Mouse (Mus musculus) adrenal gland (tissue): ENCODE data around the gene Mast3.

Source experiments
- intact Hi-C: fragments of 180-260 bp; cut with DNase I; formaldehyde crosslinking; loops from one replicate; pipeline ENCODE4 v1.15.1; 2025
- microRNA-seq, 2 experiments: library from miRNA; unstranded; fragments of <30 nt; microRNA quantifications; one replicate each; pipeline ENCODE4; 2019

Mast3 gene

DNA sequence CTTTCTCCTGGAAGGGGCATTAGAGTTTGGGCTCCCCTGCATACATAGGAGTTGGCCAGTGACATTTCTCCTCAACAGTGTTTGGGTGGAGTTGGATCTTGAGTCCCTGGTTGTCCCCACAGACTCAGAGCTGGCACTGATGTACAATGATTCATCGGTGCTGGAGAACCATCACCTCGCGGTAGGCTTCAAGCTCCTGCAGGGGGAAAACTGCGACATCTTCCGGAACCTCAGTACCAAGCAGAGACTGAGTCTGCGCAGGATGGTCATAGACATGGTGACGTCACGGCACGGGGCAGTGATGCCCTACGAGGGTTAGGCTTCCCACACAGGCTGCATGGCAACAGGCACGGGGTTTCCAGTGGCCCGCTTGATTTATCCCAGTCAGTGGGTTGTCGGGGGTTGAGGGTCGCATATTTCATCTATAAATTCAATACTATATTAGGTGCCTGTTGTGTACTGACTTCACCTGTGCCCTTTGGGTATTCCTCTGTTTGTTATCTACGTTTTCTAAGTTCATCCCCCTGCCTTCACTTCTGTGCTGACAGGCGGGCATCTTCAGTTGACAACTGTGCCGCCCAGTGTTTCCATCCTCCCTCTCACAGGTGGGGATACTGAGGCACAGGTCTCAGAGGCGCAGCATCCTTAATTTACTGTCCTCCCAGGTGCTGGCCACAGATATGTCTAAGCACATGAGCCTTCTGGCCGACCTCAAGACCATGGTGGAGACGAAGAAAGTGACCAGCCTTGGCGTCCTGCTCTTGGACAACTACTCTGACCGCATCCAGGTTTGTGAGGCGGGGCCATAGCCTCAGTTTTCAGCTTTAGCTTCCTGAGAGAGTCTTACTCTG lies 56.4 kb downstream of the Mast3 start:
- intact Hi-C loops, result no loop called here

DNA sequence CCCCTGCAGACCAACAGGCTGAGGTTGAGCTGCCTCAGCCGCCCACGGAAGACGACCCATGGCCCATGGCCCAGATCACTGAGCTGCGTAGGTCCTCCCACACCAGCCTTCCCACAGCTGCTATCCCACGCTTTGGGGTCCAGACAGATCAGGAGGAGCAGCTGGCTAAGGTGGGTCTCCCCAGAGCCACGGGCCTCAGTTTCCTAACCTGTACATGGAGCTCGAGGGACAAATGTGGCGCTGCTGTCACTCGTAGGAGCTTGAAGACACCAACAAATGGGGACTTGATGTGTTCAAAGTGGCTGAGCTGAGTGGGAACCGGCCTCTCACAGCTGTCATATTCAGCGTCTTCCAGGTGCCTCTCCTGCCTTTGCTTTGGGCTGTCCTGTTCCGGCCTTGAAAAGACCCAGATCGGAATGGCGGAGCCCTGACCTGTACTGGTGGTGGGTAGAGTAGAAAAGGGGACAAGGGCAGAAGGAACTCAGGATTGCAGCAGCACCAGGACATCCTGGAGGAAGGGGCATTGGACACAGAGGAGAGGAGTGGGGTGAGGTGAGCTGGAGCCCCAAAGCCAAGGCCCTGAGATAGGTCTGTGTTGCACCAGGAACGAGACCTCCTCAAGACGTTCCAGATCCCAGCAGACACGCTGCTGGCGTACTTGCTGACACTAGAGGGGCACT lies 57.5 kb downstream of the Mast3 start:
- intact Hi-C loops, result no loop called here

DNA sequence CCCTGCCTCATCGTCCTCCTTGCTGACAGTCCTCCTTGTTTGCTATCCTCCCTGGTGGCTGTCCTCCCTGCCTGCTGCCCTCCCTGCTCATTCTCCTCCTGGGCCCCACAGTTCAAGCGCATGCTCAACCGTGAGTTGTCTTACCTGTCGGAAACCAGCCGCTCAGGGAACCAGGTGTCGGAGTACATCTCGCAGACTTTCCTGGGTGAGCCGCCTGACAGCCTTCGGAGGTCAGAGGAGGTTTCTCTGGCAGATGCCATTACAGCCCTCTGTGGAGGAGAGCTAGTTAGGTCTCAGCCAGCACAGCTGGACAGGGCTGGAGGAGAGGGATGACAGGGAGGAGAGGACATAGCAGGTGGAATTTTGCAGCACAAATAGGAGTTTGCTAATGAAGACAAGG lies 58.2 kb downstream of the Mast3 start:
- intact Hi-C loops, result no loop called here

DNA sequence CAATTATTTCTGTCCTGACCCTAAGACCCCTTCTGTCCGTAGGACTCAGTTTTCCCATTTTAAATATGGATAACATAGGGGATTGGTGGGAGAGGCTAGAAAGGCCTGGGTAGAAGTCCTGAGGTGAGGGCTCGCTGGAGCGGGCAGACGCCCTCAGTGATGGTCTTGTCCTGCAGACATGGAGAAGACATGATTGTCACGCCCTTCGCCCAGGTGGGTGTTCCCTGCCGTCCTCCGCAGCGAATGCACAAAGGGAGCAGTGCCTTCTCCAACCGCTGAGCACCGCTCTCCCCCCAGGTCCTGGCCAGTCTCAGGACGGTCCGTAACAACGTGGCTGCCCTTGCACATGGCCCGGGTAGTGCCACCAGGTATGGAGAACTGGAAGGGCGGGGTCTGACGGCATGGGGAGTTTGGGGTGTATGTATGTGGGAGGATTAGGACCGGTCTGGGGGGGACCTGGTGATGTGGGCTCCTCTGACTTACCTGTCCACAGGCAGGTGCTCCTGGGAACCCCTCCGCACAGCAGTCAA lies 59.1 kb downstream of the Mast3 start:
- intact Hi-C loops, result no loop called here

DNA sequence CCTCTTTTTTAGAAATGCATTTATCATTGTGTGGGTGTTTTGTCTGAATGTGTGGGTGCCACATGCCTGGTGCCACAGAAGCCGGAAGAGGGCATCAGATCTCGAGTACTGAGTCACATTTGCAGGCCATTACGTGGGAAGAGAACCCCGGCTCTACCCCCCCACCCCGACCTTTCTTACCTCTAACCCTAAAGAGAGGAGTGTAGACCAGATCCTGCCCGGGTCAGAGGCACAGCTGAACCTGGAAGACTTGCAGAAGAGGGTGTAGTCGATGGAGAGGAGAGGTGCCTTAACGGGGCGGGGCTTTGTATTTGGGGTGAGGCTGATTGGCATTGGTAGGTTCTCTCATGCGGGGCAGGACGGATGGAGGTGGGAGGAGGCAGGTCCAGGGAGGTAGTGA lies 60.0 kb downstream of the Mast3 start:
- intact Hi-C loops, result no loop called here

DNA sequence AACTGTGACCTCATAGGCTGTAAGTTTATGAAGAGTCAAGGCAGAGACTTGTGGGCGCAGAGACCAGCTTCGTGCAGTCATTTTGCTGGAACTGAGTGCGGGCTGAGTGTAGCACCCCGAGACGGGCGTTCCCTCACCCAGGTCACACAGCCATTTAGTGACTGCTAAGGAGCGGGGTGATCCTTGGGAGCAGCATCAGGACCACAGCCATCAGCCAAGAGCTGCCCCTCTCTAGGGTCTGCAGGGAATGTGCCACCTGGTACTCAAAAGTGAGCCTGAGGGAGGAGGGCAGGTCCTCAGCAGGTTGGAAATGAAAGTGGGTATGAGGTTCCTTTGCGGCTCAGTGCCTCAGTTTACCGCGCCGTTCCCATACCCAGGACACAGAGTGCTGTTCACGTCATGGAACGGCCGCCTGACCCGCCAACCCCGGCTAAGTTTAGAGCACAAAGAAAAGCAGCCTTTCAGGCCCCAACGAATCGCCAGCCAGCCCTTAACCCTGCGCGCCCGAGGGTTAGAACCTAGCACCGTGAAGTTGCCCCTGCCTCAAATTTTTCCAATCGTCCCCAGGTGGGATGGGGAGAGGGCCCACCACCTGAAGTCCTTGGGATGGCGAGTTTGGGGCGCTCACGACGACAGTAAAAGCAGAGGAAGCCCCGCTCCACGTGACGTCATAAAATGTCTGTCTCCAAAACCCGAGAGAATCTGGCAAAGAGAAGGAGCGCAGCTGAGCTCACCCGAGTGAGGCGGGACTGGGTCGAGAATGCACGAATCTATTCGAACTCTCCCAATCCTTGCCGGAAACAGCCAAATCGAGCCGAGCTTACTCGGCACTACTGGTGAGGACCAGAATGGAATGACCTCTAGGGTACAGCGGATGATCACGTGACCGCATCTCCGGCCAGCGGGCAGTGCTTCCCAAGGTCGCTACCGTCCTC lies 60.9 kb downstream of the Mast3 start:
- intact Hi-C loops, result no loop called here

DNA sequence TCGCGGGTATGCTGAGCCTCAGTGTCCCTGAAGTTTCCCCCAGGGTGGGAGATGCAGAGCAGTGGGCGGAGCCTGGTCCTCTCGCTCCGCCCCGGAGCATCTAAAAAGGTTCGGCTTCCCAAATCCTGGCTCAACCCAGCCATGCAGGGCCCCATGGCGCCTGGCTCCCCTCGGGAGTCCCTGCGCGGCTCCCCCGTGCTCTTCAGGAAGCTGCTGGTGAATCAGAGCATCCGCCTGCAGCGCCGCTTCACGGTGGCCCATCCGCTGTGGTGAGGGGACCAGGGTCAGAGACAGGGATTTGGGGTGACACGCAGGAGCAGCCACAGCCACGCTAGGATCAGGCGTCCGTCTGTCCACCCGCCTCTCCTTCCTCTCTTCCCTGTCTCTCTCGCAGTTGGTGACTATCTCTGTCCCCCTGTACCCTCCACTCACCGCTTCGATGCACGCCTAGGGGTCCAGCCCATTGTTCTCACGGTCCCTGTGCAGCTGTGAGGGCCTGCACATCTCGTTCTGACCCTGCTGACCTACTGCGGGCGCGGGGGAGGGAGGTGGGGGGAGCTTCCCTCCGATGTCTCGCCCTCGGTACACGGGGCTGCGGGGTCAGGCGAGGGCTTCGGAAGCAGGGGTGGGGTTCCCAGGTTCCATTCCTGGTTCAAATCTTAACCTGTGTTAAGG lies 61.7 kb downstream of the Mast3 start:
- intact Hi-C loops, result no loop called here

DNA sequence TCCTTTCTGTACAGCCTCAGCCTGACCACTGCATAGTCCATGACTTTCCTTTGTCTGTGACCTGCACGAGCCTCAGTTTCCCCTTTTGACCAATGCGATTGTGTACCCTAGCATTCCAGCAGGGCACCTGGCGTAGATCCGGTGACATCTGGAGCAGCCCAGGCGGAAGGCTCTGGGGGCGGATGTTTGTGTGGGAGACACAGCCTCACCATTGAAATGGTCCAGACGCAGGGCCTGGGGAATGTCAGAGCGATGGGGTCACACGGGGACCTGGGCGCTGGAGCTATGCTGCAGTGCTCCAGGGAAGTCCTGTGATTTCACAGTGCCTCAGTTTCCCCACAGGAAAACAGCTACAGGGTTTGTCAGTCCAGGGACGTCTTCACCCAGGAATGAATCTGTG lies 62.7 kb downstream of the Mast3 start:
- intact Hi-C loops, result no loop called here

DNA sequence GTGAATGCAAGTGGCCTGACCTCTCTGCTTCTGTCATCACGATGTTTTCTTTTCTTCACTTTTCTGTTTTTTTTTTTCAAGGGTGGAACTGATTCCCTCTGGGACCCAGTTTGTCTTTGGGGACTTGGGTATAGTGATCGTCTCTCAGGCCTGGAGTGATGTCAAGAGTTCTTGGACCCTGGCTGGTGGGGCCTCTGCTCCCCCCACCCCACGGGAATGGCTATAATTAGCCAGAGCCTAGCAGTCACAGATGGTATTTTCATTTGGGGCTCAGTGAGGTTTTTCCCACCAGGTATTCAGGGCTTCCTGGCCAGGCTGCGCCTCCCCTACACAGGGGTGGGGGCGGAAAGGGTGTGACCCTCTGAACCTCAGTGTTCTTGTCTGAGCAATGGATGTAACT lies 63.2 kb downstream of the Mast3 start:
- intact Hi-C loops, result no loop called here

DNA sequence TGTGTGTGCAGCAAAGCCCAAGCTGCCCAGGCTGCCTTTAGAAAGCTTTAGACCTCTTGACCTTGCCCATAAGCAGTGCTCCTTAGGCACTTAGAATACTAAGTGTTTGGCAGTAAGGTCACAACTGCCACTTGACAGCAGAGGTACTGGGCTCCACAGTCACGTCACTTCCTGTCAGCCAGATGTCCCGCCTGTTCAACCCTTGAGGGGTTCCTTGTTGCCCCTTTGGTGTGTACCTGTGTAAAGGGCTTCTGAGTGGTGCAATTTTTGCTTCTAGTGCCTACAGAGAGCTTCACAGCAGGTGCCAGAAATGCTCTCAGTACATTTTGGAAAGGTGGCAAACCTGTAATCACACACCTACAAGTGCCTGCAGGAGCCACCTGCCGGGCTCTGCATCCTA lies 66.6 kb downstream of the Mast3 start:
- intact Hi-C loops, result no loop called here

DNA sequence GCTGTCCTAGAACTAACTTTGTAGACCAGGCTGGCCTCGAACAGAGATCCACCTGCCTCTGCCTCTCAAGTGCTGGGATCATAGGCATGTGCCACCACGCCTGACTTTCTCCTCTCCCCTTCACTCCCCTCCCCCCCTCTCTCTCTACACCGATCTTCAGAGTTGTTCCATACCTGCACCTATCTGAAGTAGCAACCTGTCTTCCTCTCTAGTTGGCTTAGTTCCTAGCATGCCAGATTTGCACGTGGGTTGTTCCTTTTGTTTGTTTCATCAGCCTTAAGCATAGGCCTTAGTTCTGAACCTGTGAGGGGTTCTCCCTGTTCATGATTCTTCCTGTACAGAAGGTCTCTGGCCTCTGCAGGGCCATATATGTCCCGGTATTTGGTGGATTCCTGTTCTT lies 67.1 kb downstream of the Mast3 start:
- intact Hi-C loops, result no loop called here

DNA sequence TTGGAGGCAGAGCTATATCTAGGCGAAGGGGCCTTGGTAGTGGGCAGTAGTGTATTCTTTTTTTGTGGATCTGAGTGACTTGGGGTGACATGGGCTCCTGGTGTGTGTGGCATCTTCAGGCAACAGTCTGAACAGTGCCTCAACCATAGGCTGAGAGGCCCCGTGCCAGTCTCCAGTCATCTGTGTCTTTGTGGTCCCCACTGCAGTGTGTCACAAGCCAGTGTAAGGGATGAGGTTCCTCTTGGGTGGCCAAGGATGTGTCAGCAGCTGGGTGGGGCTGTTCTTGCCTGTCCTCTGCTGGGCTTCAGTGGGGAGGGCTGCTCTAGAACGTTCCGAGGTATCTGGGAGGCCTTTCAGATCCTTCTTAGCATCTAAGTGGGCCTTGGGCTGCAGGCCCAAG lies 73.9 kb downstream of the Mast3 start:
- intact Hi-C loops, result no loop called here

DNA sequence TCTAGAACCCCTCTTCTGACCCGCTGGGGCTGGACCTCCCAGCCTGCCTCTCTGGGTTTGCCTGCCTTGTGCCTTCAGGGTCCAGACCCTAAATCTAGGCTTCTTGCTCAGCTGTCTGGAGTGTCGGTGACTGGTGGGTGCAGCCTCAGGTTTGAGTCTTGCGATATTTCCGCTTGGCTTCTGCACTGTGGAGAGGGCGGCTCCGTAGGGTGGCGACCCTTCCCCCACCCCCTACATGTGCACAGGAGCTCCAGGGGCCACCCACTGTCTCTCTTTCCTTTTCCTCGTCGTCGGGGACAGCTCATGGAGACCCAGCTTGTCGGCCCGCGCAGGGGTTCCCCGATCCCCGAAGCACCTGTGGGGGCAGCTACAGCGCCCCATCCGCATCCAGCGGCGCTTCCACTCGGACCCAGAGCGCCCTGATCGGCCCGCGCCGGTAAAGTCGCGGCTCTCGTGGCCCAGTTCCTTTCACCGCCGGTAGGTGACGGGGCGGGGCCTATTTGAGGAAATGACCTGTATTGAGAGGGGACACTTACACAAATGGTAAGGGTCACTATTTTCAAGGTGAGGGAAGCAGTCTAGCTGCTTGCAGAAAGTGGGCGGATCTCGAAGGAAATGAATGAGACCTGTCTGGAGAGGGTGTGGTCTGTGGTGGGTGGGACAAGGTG lies 74.9 kb downstream of the Mast3 start:
- intact Hi-C loops, result no loop called here

Small RNA genes lying within 50 kb of the gene (microRNA-seq; reads per million reads assigned to microRNA genes)
- 1.1 to 1.8 reads per million in 2 experiments for gene Mir7240
